Mouse (Mus musculus) ES-E14 (cell line): ENCODE measurements around the gene Grb2.

ENCODE experiments used
- CHD2 ChIP-seq: IDR thresholded peaks from 2 replicates; pipeline ENCODE4 v1.6.1; 2014; ENCODE audit warnings: mild to moderate bottlenecking, low read depth, low read length, inconsistent platforms
- HCFC1 ChIP-seq: IDR thresholded peaks from 2 replicates; pipeline ENCODE4 v1.6.1; 2012; ENCODE audit warnings: low read length, inconsistent platforms, borderline replicate concordance; ENCODE audit not compliant: insufficient read depth
- MAFK ChIP-seq: IDR thresholded peaks from 2 replicates; pipeline ENCODE4 v1.6.1; 2014; ENCODE audit warnings: mild to moderate bottlenecking, low read depth, low read length, inconsistent platforms; ENCODE audit not compliant: insufficient read depth
- ZNF384 ChIP-seq: IDR thresholded peaks from 2 replicates; pipeline ENCODE4 v1.6.1; 2012; ENCODE audit warnings: low read depth, low read length, inconsistent platforms

- TF ChIP-seq CHD2 = no peak
- no peak for TF ChIP-seq MAFK
- TF ChIP-seq HCFC1 = no peak
- no peak for TF ChIP-seq ZNF384
Observed at GRCm38 (mm10) chr11:115753485-115753884, 45.1 kb upstream of the Grb2 start.
